Mouse (Mus musculus): ENCODE measurements at regions not wholly inside any gene's neighbourhood (a gene's known extent, or its start where the extent isn't known, plus 50 kb on each side); places are given as distances from the start of the nearest gene placed in this dataset.
A peak's percentile ranks its signal among the peaks of the same experiment; 100 is the strongest.

DNA sequence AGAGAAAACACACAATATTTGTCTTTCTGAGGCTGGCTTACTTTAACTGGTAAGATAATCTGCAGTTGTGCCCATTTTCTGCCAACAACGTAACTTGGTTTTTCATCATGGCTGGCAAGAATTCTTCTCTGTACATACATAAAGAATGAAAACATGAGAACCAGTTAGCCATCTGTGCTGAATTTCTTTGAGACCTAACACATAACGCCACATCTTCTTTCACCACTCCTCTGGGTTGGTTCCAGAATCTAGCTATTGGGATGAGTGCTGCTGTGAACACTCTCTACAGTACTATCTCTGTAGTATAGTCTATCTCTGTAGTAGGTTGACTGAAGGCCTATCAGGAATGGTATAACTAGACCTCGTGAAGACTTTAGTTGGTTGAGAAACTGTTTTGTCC lies 132.1 kb downstream of the 1700020N01Rik start:
- no peak for DNase-seq (ENCODE audit: low read depth, low spot score)

GRCm38 (mm10) chr10:21740256-21740655 lies 141.7 kb upstream of the Sgk1 start:
- DNase-seq (ENCODE audit: low read depth, low spot score) = no peak

GRCm38 (mm10) chr10:21741575-21741974 lies 140.4 kb upstream of the Sgk1 start:
- DNase-seq (ENCODE audit: low read depth, low spot score) = no peak

DNA sequence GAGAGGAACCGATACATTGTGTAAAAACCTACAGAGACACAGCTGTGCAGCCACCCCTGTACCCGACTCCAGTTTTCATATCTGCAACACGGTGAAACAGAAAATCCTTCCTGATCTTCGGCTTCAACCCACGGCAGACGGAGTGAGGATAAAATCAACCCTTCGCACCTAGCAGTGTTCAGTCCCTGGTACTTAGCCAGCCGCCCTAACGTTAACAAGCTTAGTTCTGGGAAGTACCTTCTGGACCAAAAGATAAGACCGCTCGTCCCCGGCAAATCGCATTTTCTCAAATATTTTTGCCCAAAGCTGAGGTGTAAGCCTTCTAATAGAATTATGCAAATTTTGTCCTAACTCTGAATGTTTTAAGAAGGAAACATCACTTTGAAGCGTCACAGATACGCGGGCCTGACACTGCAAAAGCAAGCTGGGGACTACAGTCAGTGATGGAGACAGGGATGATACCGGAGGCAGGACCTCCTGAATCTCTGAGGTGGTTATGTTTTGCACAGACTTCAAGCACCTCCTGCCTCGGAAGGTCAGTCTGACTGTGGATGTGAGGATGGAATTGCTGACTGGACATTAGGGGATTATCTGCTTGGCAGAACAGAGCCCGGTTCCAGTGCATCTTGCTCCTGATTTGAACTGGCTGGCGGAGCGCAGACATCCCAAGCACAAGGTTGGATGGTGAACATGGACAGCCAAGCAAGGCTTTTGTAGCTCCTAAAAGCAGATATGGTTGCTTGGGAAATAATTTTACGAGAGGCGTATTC lies 139.8 kb upstream of the Sgk1 start:
- DNase-seq (ENCODE audit: low read depth, low spot score) = no peak

GRCm38 (mm10) chr10:21743396-21743795 lies 138.6 kb upstream of the Sgk1 start:
- DNase-seq (ENCODE audit: low read depth, low spot score) = no peak

DNA sequence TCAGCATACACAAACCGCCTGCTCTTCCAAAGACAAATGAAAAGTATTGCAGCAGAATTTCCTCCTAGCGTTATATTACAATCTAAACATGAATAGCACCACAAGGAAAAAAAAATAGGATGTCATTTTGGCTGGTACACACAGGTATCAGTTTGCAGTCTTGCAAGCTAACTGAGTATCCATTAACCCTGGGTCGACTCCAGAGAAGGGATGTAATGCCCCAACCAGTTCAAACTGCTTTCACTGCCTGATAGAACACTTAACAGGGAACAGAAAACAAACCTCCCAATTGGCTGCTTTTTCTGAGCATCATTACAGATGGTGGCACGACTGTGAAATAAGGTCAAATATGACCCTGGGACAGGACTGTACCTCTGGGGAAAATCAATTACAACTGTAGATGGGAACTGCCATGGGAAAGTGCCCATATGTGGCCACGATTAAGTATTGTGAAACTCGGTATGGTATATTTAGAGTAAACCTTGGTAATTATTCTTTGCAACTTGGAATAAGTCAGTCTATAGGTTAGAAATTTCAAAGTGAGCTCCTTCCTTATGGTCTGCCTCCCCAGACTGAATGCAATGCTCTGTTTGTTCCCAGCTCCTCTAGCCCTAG lies 137.5 kb upstream of the Sgk1 start:
- DNase-seq (ENCODE audit: low read depth, low spot score) = no peak

DNA sequence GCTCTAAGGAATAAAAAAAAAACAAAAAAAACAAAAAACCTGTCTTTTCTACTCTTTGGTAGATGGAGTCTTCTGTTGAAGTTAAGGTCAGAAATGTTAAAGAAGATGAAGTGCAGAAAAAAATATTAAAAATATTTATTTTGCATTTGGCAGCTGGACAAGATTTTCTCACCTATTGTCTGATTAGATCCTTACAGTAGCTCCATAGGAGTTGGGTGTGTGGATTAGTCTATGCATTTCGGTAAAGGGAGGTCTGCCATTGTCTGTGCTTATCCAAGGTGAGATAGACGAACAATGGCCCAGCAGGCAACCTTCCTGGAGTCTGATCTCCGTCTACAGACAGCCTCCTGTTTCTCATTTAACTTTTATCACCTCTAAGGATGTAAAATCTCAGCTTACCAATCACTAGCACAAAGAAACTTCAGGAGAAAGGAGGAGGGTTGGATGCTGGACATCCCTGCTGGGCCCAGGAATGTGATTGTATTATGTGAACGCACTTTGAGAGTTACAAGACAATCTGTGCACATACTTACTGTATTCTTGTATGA lies 136.0 kb upstream of the Sgk1 start:
- DNase-seq (ENCODE audit: low read depth, low spot score) = peak; percentile 92

- peak; percentile 37 for DNase-seq (ENCODE audit: low read depth, low spot score)
Measured at GRCm38 (mm10) chr10:21746713-21747112, 135.3 kb upstream of the Sgk1 start.

DNA sequence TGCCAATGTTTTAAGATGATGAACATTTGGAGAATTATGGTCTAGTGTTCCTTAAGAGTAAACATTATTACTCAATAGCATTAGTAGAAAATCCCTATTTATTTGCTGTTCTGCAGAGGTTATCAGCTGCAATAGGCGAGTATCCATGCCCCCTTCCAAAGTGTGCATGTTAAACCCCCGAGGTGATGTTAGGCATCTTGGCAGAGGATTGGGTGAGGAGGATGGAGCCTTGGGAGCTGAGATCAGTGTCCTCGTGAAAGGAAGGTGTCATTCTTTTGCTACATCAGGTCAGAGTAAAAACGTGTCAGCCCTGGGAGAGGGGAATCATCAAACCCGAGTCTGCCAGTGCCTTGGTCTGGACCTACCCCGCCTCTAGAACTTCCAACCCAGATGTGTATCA lies 130.7 kb upstream of the Sgk1 start:
- no peak for DNase-seq (ENCODE audit: low read depth, low spot score)

DNA sequence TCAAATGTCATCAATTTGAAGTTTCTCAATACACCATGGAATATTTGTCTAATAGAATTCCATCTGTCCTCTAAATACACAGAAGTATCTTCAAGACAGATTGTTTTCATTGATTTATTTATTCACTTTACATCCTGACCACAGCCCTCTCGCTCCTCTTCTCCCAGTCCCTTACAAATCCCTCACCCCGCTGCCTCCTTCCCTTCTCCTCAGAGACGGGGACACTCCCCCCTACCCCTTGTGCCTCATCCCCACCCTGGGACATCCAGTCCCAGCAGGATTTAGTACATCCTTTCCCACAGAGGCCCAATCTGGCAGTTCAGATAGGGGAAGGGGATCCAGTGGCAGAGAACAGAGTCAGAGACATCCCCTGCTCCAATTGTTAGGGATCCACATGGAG lies 129.6 kb upstream of the Sgk1 start:
- no peak for DNase-seq (ENCODE audit: low read depth, low spot score)

- no peak for DNase-seq (ENCODE audit: low read depth, low spot score)
Measured at GRCm38 (mm10) chr10:21754763-21755548, 127.0 kb upstream of the Sgk1 start.

DNA sequence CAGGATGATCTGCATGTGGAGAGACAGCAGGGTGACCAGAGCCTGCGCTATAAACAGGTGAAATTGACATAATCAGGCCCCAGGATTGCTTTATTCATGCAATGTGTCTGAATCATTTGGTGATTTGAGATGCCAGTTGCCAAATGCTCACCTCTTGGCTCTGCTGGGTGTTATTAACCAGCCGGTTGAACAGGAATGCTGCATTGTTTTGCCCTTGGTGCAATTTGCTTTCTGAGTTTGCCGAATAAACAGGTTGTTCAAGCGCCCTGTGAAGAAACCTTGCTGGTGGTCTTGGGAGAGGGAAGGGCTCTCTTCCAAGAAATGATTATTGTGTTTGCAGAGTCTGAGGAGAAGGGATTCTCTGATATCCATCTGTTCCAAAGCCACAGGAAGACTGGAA lies 126.3 kb upstream of the Sgk1 start:
- no peak for DNase-seq (ENCODE audit: low read depth, low spot score)

DNA sequence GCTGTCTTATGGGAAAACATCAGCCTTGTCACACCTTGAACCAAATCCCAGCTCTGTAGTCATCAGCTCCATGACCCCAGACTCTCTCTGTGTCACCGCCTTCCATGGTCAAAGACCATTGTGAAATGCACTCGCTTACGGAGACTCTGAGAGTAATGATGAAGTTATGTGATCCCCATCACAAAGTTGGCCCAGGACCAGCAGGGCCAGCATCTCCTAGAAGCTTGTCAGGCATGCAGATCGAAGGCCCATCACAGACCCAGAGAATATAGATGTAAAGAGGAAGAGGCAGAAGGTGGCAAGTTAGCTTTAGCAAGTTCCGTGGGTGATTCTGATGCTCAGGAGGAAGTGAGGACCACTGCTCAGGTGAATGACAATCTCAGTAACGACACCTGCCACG lies 125.2 kb upstream of the Sgk1 start:
- no peak for DNase-seq (ENCODE audit: low read depth, low spot score)

DNA sequence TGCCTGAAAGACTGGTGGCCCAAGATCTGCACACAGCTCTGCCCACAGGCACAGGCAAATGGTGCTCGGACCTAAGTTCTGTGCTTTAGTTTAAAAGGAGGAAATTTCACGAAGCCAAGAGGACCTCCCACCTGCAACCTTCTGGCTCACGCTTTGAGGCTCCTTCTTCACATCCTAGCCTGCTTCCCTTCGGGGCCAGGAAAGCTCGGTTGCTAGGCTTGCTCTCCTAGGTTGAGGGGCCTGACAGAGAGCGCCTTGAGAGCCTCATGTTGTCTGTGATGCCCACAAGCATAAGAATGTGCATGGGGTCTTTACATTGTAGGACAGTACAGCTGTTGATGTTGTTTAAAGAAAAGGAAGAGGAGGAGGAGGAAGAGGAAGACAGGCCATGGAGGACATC lies 123.9 kb upstream of the Sgk1 start:
- no peak for DNase-seq (ENCODE audit: low read depth, low spot score)

DNA sequence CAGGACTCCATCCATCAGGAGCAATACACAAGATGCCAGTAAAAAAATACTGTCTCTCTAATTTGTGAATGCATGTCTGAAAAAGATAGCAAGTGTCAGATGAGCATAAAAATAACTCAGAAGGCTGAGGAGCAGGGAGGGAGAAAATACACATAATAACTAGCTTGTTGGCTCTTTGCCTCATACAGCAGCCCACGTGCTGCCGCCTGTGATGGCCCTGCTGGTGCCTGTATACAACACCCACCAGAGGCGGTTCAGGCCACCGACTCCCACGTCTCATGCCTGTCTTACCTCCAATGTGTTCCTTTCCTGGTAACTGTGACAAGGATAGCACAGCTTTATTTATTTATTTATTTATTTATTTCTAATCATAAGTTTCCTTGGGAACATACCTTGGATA lies 119.5 kb upstream of the Sgk1 start:
- no peak for DNase-seq (ENCODE audit: low read depth, low spot score)

- DNase-seq (ENCODE audit: low read depth, low spot score) = no peak
Measured at GRCm38 (mm10) chr10:21763017-21763964, 118.7 kb upstream of the Sgk1 start.

DNA sequence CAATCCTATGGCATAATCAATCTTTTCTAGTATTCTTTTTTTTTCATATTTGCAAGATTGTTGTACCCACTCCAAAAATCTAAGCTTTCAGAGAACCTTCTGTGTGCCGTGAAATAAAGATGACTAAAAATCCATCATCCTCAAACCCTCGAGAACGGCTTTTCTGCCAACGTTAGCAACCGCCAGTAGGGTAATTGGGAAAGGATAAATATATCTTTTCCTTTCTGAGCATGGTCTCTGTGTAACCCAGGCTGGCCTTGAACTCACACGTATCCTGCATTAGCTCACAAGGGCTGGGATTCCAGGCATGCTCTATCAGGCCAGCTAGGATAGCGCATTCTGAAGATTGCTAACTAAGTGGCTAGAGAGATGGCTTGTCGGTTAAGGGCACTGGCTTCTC lies 117.9 kb upstream of the Sgk1 start:
- no peak for DNase-seq (ENCODE audit: low read depth, low spot score)

GRCm38 (mm10) chr10:21764891-21765290 lies 117.1 kb upstream of the Sgk1 start:
- no peak for DNase-seq (ENCODE audit: low read depth, low spot score)

- DNase-seq (ENCODE audit: low read depth, low spot score) = no peak
Measured at GRCm38 (mm10) chr10:21773548-21773947, 108.4 kb upstream of the Sgk1 start.

DNA sequence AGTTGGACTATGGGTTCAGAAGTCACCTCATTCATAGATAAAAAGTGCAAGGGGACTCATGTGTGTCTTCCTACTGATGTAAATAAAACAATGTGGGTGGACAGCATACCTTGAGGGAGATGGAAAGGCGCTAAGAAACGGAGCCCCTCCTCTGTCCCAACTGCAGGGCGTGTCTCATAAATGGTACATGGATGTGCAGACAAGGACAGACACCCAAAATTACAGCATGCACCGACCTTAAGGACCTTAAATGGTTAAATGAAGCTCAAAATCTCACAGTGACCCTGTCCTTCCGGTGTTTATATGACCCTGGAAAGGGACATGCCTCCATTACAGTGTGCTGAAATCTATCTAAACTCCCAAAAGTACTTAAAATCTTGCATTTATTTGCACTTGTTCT lies 106.5 kb upstream of the Sgk1 start:
- DNase-seq (ENCODE audit: low read depth, low spot score) = no peak
